Mouse (Mus musculus) midbrain, postnatal 0 days (tissue): ENCODE results near the gene Espl1. TPM values are rescaled to one million over a fixed set of nuclear protein-coding genes. Genes with fewer than 3 reads are reported as not detected.
"Not testable (repeated sequence)": the region's sequence is repeated elsewhere in the genome, so short reads cannot be mapped to it uniquely, and the experiment has no call there.

Experiments
- ATAC-seq: fragments of 200-750 bp; cut with Nextera tagmentation; 2 replicates; pipeline ENCODE4 v1.8.0; 2017; ENCODE audit warnings: moderate number of reproducible peaks, mild to moderate bottlenecking, moderate TSS enrichment, moderate library complexity; ENCODE audit not compliant: low FRiP score
- DNase-seq: peaks from one replicate; pipeline ENCODE4 v3.0.0-alpha.2; 2015; ENCODE audit warnings: low spot score
- H3K27ac ChIP-seq: fragments of 300-500 bp; sonication (generic); 2 replicates; pipeline ENCODE4 v1.5.1; 2014; ENCODE audit warnings: low read depth, mild to moderate bottlenecking, low read length, mixed read lengths
- H3K27me3 ChIP-seq: fragments of 300-500 bp; sonication (generic); 2 replicates; pipeline ENCODE4 v1.6.1; 2014; ENCODE audit warnings: low read length, control low read depth, mixed read lengths; ENCODE audit not compliant: insufficient read depth
- H3K36me3 ChIP-seq: fragments of 300-500 bp; sonication (generic); 2 replicates; pipeline ENCODE4 v1.6.1; 2014; ENCODE audit warnings: low read length, control low read depth, mixed read lengths; ENCODE audit not compliant: insufficient read depth
- H3K4me1 ChIP-seq: fragments of 300-500 bp; sonication (generic); 2 replicates; pipeline ENCODE4 v1.6.1; 2014; ENCODE audit warnings: mild to moderate bottlenecking, control low read depth, antibody characterized with exemption, low read length, mixed read lengths; ENCODE audit not compliant: insufficient read depth
- H3K4me2 ChIP-seq: fragments of 300-500 bp; sonication (generic); 2 replicates; pipeline ENCODE4 v1.6.1; 2014; ENCODE audit warnings: low read depth, mild to moderate bottlenecking, low read length, mixed read lengths; ENCODE audit not compliant: poor library complexity, severe bottlenecking
- H3K4me3 ChIP-seq: fragments of 300-500 bp; sonication (generic); 2 replicates; pipeline ENCODE4 v1.5.1; 2014; ENCODE audit warnings: low read depth, mild to moderate bottlenecking, low read length, moderate library complexity
- H3K9ac ChIP-seq: fragments of 300-500 bp; sonication (generic); replicated peaks from 2 replicates; pipeline ENCODE4 v1.6.1; 2014; ENCODE audit warnings: mild to moderate bottlenecking, low read length, moderate library complexity, mixed read lengths; ENCODE audit not compliant: poor library complexity, severe bottlenecking
- H3K9me3 ChIP-seq: fragments of 300-500 bp; sonication (generic); 2 replicates; pipeline ENCODE4 v1.6.1; 2016; ENCODE audit warnings: low read length, control low read depth
- CTCF ChIP-seq: IDR thresholded peaks from 2 replicates; pipeline ENCODE4 v1.5.1; 2016; ENCODE audit warnings: antibody characterized with exemption, mild to moderate bottlenecking
- WGBS: fragments of 180-500 bp; shearing (Covaris S2); extraction: QIAGEN DNeasy Blood & Tissue Kit; methylation state at CpG from one replicate; pipeline ENCODE4 v1.1.7; 2014; 5-methylcytosine and 5-hydroxymethylcytosine counted together
- polyA plus RNA-seq: library from polyadenylated mRNA; unstranded; fragments of >200 nt; fragmentation: Nextera tagmentation; extraction: Ambion mirVana; gene quantifications from 2 replicates; pipeline ENCODE4 v1.2.1, GENCODE M21; 2015
- total RNA-seq: library from RNA; depleted of rRNA; stranded (reverse); fragments of >200 nt; gene quantifications from 2 replicates; pipeline ENCODE4 v1.2.3, GENCODE M21; 2014

Gene Espl1
- total and polyA plus RNA-seq, 2 experiments from 2014 or later = 2.7 TPM

- H3K4me1 ChIP-seq = peaks cover 8% of the 10 kb centered on the region; the same call in 1 of the 2 replicates
- no peaks in the 10 kb centered on the region for H3K9me3 ChIP-seq
- no peak overlapping the region for H3K4me3 ChIP-seq
- TF ChIP-seq CTCF = no peak
- no peak overlapping the region for H3K27ac ChIP-seq
- DNase-seq (no peak), ATAC-seq (no peak)
- WGBS = 92% methylated on average over 8 of the region's 8 CpGs
- H3K9ac ChIP-seq = no peak overlapping the region
- H3K4me2 ChIP-seq = no peak overlapping the region
- H3K36me3 ChIP-seq = peaks cover 49% of the 10 kb centered on the region
- H3K27me3 ChIP-seq = no peaks in the 10 kb centered on the region
Observed at GRCm38 (mm10) chr15:102335254-102335653, 39.2 kb downstream of the Espl1 start.

GRCm38 (mm10) chr15:102335925-102336324 is 39.9 kb downstream of the Espl1 start:
- peaks cover 49% of the 10 kb centered on the region for H3K36me3 ChIP-seq
- DNase-seq = peak; percentile 27
- H3K4me3 ChIP-seq, H3K9ac ChIP-seq, H3K9me3 ChIP-seq, H3K4me2 ChIP-seq, H3K27ac ChIP-seq, ATAC-seq, H3K4me1 ChIP-seq, H3K27me3 ChIP-seq: not testable (repeated sequence)
- WGBS = 93% methylated on average over 5 of the region's 5 CpGs
- peak; percentile 65 for TF ChIP-seq CTCF

DNA sequence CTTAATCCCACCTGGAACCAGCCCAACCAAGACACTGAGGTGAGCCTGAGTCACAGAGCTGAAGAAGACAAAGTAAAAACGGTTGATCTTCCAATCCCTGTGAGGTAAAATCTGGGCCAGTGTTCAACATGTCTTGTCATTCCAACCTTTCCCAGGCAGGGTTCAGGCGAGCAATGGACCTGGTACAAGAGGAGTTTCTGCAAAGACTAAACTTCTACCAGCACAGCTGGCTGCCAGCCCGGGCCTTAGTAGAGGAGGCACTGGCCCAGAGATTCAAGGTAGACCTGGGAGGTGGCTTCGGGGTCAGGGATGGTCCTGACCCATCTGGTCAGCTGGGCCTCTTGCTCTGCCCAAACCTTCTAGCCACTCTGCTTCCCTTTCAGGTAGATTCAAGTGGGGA is 40.9 kb downstream of the Espl1 start:
- Histone ChIP-seq H3K36me3 (peaks cover 49% of the 10 kb centered on the region), H3K9ac (no peak overlapping the region), H3K4me3 (no peak overlapping the region), H3K27me3 (no peaks in the 10 kb centered on the region), H3K4me1 (peaks cover 8% of the 10 kb centered on the region; the same call in 1 of the 2 replicates), H3K4me2 (no peak overlapping the region), H3K9me3 (no peaks in the 10 kb centered on the region), H3K27ac (no peak overlapping the region)
- WGBS = 95% methylated on average over 4 of the region's 4 CpGs
- DNase-seq (no peak), ATAC-seq (no peak)
- TF ChIP-seq CTCF = no peak

DNA sequence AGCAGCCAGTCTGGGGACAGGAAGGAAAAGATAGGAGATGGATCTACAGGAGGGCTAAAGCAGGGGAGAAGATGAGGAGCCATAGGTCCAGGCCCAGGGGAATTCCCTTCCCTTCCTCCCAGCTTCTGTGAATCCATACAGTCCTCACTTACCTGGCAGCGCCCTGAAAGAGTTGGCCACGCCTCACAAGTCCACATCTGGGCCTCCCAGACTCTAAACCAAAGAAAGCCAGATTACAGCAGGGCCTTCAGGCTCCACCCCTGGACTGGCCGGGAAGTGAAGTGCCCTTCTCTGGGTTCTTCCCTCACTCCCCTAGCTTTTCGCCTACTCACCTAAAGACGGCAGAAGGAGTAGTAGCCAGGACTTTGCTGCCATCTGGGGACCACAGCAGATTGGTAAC is 43.5 kb downstream of the Espl1 start:
- Histone ChIP-seq H3K36me3 (peaks cover 42% of the 10 kb centered on the region), H3K4me1 (no peaks in the 10 kb centered on the region), H3K4me3 (no peak overlapping the region), H3K9ac (no peak overlapping the region), H3K9me3 (no peaks in the 10 kb centered on the region), H3K27ac (no peak overlapping the region), H3K4me2 (no peak overlapping the region), H3K27me3 (no peaks in the 10 kb centered on the region)
- TF ChIP-seq CTCF = no peak
- ATAC-seq (no peak), DNase-seq (no peak)
- 71% methylated on average over 5 of the region's 5 CpGs for WGBS

- Histone ChIP-seq H3K4me3 (no peak overlapping the region), H3K27ac (no peak overlapping the region), H3K9ac (no peak overlapping the region), H3K4me1 (no peaks in the 10 kb centered on the region), H3K27me3 (no peaks in the 10 kb centered on the region), H3K9me3 (no peaks in the 10 kb centered on the region), H3K36me3 (peaks cover 51% of the 10 kb centered on the region), H3K4me2 (no peak overlapping the region)
- no peak for ATAC-seq
- 3% methylated on average over 1 of the region's 1 CpGs for WGBS
- DNase-seq = peak; percentile 28
- TF ChIP-seq CTCF = peak; percentile 71
Observed at GRCm38 (mm10) chr15:102341580-102341979, 45.5 kb downstream of the Espl1 start.

DNA sequence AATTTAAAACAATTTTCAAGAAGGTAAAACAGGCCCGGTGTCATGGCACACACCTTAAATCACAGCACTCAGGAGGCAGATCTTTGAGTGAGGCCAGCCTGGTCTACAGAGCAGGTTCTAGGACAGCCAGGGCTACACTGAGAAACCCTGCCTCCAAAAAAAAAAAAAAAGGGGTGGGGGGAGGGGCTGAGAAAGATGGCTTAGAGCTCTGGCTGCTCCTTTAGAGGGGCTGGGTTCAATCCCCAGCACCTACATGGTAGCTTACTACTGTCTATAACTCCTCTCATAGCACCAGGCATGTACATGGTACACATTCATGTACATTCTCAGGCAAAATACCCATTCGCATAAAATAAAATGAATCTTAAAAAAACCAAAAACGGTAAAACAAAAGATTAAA is 48.4 kb downstream of the Espl1 start:
- Histone ChIP-seq H3K27ac (no peak overlapping the region), H3K9ac (no peak overlapping the region), H3K9me3 (no peaks in the 10 kb centered on the region), H3K4me2 (no peak overlapping the region), H3K4me1 (no peaks in the 10 kb centered on the region), H3K27me3 (no peaks in the 10 kb centered on the region), H3K36me3 (peaks cover 24% of the 10 kb centered on the region), H3K4me3 (no peak overlapping the region)
- TF ChIP-seq CTCF = no peak
- no peak for ATAC-seq
- DNase-seq = no peak
- WGBS = 96% methylated on average over 3 of the region's 3 CpGs
